Mouse (Mus musculus) frontal cortex, postnatal 36 days (tissue): ENCODE data around the gene Akap13.

Source experiments
- DNase-seq, 2 experiments: peaks; one replicate each; pipeline ENCODE4 v3.0.0; 2022; ENCODE audit warnings: low spot score in 2 of 2

Akap13 gene

DNA sequence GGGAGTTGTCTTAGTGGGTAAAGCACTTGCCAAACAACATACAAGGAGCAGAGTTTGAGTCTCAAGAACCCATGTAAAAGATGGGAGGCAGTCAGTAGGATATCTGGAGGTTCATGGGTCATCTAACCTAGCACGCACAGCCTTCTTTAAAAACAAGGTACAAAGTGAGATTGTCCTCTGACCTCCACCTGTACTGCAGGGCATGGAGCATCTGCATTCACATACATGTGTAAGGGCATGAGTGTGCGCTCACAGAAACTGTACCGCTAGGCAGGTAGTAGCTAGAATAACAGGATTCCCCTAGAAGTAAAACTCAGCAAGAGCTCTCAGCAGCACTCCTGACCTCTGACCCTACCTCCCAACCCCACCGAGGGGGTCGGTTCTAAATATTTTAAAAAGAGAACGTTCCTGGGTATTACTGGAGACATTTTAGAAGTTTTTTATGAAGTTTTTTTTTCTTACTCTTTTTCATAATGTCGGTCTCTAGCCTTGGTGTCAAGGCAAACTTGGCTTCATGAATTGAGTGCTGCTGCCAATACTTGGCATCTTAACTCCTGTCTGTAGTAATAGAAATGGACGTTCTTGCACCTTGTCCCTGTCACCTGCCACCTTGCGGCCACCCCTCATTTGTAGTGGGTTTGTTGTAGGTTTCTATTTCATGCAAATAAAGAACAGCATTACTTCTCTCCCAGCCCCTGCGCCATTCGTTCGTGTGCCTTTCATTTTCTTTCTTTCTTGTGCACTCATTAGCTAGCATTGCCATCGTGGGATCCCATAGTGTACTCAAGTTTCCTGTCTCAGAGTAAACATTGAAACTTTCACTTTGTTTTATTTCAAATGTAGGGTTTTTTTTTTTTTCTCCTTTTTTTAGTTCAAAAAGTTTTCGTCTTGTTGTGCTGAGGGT, 61.6 kb downstream of the Akap13 start:
- no peak for DNase-seq

DNA sequence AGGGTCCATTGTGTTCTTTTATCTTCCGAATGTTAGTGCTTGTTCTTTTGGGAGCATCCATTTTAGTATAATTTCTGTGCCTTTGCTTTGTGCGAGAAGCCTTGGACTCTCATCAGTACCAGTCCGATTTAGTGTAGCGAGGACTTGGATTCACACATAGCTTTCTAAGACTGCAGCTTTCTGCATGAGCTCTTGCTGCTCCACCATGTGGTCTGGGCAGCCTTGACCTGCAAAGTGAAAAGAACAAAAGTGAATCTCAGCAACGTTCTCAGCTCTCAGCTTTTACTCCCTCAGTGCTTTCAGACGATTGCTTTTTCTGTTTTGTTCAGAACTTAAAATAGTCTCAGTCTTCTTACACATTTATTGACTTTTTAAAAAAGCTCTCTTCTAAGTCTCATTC, 65.2 kb downstream of the Akap13 start:
- no peak for DNase-seq

GRCm38 (mm10) chr7:75521199-75521598, 65.9 kb downstream of the Akap13 start:
- DNase-seq: no peak

DNA sequence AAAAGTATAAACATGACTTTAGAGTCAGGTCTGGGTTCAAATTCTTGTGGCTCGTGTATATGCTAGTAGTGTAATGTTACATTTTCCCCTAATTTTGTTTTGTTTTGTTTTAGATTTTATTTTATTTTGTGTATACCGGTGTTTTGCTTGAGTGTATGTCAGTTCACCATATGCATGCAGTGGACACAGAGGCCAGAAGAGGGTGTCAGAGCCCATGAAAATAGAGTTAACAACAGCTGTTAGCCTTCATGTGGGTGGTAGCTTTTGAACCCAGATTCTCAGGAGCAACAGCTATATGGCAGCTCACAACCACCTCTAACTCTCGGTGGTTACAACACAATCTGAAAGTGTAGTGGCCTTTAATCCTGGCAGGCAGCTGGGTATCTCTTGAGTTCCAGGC, 66.9 kb downstream of the Akap13 start:
- no peak for DNase-seq

DNA sequence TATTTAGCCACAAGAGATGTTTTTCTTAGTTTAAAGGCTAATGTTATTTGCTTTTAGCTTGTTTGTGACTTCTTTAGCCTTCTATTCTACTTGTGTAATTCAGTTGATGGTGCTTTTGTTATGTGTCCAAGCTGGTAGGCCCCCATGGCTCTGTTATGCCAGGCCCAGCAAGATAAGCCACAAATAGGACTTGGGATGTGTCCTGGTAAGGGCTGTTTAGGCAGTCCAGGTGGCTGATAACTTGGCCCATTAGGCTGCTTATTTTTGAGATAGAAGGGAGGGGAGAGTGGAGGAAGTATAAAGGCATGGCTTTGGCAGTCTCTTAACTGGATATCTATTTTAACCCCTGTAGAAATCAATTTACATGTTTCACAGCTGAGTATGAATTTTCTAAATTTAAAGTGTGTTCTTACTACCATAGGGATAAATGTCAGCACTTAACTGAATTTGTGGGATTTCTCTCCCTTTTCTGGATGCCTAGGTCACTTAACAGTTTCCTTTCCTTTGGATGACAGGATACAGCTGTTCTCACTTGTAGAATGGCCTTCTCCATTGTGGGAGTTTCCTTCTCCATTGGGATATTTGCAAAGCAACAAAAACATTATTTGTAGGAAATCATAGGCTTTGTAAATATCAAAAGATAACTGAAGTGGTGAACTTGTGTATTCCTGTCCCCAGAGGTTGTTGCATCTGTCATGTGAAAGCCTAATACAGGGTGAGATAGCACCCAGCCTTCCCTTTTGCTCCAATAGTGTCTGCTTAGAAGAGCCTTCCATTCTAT, 69.6 kb downstream of the Akap13 start:
- DNase-seq: no peak

DNA sequence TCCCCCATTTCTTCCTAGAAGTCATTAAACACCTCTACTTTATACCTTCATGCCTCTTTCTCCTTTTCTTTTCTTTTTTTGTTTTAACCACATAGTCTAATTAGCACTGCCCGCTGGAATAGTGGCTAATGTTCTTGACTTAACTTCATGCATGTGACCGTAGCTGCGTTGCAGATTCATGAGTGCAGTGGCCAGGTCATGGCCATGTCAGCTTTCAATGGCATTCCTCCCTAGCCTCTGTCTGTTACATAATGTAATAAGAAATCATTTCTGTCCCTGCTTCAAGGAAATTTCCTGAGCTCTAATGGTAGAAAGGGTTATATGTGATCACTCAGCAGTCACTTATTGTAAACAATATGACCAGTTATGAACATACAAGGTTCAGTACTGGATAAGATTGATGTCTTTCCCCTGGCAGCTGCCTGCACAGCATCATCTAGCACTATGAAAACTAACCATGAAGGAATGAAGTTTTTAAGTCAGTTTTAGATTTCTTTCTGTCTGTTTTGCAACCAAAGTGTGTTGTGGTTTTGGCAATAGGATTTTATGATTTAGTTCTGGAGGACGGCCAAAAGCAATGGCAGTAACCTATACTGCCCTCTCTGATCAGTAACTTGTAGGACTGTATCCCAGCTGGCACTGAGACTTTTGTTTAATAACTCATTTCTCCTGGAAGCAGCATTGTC, 70.5 kb downstream of the Akap13 start:
- no peak for DNase-seq

DNA sequence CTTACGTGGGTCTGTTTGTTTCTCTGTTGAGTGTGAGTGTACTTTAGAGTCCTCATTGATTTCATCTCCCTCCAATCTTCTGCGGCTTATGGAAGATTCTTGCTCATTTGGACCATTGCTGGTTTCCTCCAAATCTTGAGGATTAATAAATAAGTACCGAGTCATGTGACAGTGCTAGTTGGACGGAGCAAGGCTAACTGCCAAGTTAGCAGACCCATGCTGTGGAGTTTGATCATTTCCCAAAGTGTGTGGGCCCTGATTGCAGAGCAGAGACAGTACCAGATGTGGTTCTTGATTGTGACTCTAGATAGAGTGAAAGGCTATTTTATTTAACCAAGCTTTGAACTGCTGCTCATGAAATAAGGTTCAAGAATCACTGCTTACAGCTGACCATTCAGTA, 73.4 kb downstream of the Akap13 start:
- DNase-seq: no peak

- DNase-seq: no peak
These were observed 74.6 kb downstream of the Akap13 start for GRCm38 (mm10) chr7:75529857-75530437.

- no peak for DNase-seq
These were observed 75.3 kb downstream of the Akap13 start for GRCm38 (mm10) chr7:75530642-75531041.

- no peak for DNase-seq
These were observed 77.7 kb downstream of the Akap13 start for GRCm38 (mm10) chr7:75533079-75533478.

GRCm38 (mm10) chr7:75536298-75536697, 81.0 kb downstream of the Akap13 start:
- DNase-seq: no peak

GRCm38 (mm10) chr7:75537567-75537966, 82.2 kb downstream of the Akap13 start:
- no peak for DNase-seq

- no peak for DNase-seq
These were observed 83.2 kb downstream of the Akap13 start for GRCm38 (mm10) chr7:75538513-75538912.

DNA sequence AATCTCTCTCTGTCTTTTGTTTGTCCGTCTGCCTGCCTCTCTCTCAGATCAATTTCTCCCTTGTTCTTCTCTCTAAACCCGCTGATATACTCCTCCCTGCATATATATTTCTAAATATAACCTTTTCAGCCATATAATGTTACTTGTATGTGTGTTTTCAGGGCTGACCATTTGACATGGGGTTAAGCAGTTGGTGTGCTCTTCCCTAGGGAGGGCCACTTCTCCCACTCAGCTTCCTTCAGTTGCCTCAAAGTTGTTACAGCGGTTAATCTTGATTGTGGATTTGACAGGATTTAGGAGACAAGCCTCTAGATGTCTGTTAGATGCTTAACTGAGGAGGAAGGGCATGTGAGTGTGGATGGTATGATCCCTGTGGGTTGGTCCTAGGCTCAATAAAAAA, 83.8 kb downstream of the Akap13 start:
- DNase-seq: no peak

GRCm38 (mm10) chr7:75549856-75550255, 94.5 kb downstream of the Akap13 start:
- DNase-seq: no peak

- DNase-seq: no peak
These were observed 95.5 kb downstream of the Akap13 start for GRCm38 (mm10) chr7:75550791-75551336.

- no peak for DNase-seq
These were observed 97.8 kb downstream of the Akap13 start for GRCm38 (mm10) chr7:75553002-75553666.

DNA sequence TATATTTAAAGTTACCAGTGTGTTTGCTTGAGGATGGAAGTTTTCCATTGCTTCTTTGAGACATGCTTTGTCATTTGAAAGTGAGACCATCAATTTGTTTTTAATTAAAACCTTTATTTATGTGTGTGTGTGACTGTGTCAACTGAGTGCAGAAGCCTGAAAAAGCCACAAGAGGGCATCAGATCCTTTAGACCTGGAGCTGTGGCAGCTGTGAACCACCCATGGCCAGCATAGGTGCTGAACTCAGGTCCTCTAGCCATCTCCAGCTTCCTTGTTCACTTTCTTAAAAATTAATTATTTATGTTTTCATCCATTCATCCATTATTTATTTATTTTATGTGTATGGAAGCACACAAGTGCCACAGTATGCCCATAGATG, 98.3 kb downstream of the Akap13 start:
- no peak for DNase-seq

- DNase-seq: no peak
These were observed 98.7 kb downstream of the Akap13 start for GRCm38 (mm10) chr7:75554065-75554464.

DNA sequence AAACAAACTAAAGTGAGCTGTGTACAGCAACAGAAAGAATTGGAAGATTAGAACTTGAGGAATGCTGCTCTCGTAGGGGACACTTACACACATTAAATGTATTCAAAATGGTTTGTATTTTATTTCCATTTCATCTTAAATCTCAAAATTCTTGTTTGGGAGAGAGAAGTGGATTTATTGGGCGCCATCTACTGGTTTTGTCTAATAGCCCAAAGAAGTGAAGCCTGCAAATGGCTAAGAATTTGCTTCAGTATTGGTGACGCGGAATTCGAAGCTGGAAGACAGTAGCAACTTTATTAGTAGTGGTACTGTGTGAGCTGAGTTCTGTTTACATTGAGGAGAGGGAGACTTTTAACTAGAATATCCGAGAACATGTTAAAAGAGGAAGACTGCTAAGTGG, 100.6 kb downstream of the Akap13 start:
- DNase-seq: peak in 1 of 2 experiments; percentile 22

GRCm38 (mm10) chr7:75558225-75558624, 102.9 kb downstream of the Akap13 start:
- no peak for DNase-seq
